Mouse (Mus musculus) limb, embryonic 13.5 days (tissue): ENCODE measurements around the gene Trim47. TPM values are rescaled to one million over a fixed set of nuclear protein-coding genes. Genes with fewer than 3 reads are reported as not detected.

Experiments
- ATAC-seq: fragments of 200-750 bp; cut with Nextera tagmentation; 2 replicates; pipeline ENCODE4 v1.8.0; 2017; ENCODE audit warnings: low read depth, moderate number of reproducible peaks, moderate TSS enrichment; ENCODE audit not compliant: low FRiP score
- H3K27ac ChIP-seq: fragments of 300-500 bp; sonication (generic); 2 replicates; pipeline ENCODE4 v1.5.1; 2015; ENCODE audit warnings: inconsistent platforms, mild to moderate bottlenecking, moderate library complexity
- H3K27me3 ChIP-seq: fragments of 300-500 bp; sonication (generic); 2 replicates; pipeline ENCODE4 v1.6.1; 2015; ENCODE audit warnings: mild to moderate bottlenecking, inconsistent platforms
- H3K36me3 ChIP-seq: fragments of 300-500 bp; sonication (generic); 2 replicates; pipeline ENCODE4 v1.6.1; 2015; ENCODE audit warnings: inconsistent platforms, mild to moderate bottlenecking, moderate library complexity
- H3K4me1 ChIP-seq: fragments of 300-500 bp; sonication (generic); 2 replicates; pipeline ENCODE4 v1.6.1; 2015; ENCODE audit warnings: inconsistent platforms
- H3K4me2 ChIP-seq: fragments of 300-500 bp; sonication (generic); replicated peaks from 2 replicates; pipeline ENCODE4 v1.6.1; 2015; ENCODE audit warnings: inconsistent platforms, mild to moderate bottlenecking, moderate library complexity
- H3K4me3 ChIP-seq: fragments of 300-500 bp; sonication (generic); 2 replicates; pipeline ENCODE4 v1.5.1; 2015; ENCODE audit warnings: moderate library complexity, mild to moderate bottlenecking, inconsistent platforms
- H3K9ac ChIP-seq: fragments of 300-500 bp; sonication (generic); 2 replicates; pipeline ENCODE4 v1.6.1; 2015; ENCODE audit warnings: mild to moderate bottlenecking, inconsistent platforms
- H3K9me3 ChIP-seq: fragments of 300-500 bp; sonication (generic); 2 replicates; pipeline ENCODE4 v1.6.1; 2016; ENCODE audit warnings: inconsistent platforms
- WGBS: fragments of 180-500 bp; shearing (Covaris S2); methylation state at CpG from one replicate; pipeline ENCODE4 v1.1.7; 2015; 5-methylcytosine and 5-hydroxymethylcytosine counted together
- polyA plus RNA-seq: library from polyadenylated mRNA; unstranded; fragments of >200 nt; fragmentation: Nextera tagmentation; extraction: Ambion mirVana; gene quantifications from 2 replicates; pipeline ENCODE4 v1.2.1, GENCODE M21; 2015

Trim47 gene
- 15.7 and 15.9 TPM in 2 replicates for polyA plus RNA-seq

GRCm38 (mm10) chr11:116127156-116127980 is at the start of gene Trim47:
Gene Trim47, minus strand, starts transcription at chr11:116127210.
- peak within 1 kb of the TSS; percentile 59; the same call in 1 of the 2 replicates for H3K9ac ChIP-seq

GRCm38 (mm10) chr11:116176010-116176409 is 49.0 kb upstream of the Trim47 start:
- H3K4me1 ChIP-seq, result no peaks in the 10 kb centered on the region
- peaks cover 94% of the 10 kb centered on the region for H3K36me3 ChIP-seq
- H3K9me3 ChIP-seq, result no peaks in the 10 kb centered on the region
- H3K27ac ChIP-seq, result no peak overlapping the region
- 91% methylated on average over 7 of the region's 7 CpGs for WGBS
- H3K9ac ChIP-seq, result no peak overlapping the region
- no peak overlapping the region for H3K4me3 ChIP-seq
- no peaks in the 10 kb centered on the region for H3K27me3 ChIP-seq
- ATAC-seq, result no peak
- no peak overlapping the region for H3K4me2 ChIP-seq

More at GRCm38 (mm10) chr11:116127156-116127980, at the start of gene Trim47:
- 26% methylated on average over 23 of the region's 23 CpGs for WGBS
- Histone ChIP-seq H3K4me1 (peaks cover 44% of the 10 kb centered on the region), H3K4me2 (peak within 1 kb of the TSS; percentile 55), H3K27me3 (no peaks in the 10 kb centered on the region), H3K9me3 (peaks cover 4% of the 10 kb centered on the region; the same call in 1 of the 2 replicates), H3K4me3 (peak within 1 kb of the TSS; percentile 30), H3K27ac (peak within 1 kb of the TSS; percentile 48; the same call in 1 of the 2 replicates), H3K36me3 (peaks cover 32% of the 10 kb centered on the region)
- ATAC-seq, result peak; percentile 49; the same call in 1 of the 2 replicates

GRCm38 (mm10) chr11:116174775-116175448 is 47.9 kb upstream of the Trim47 start:
- H3K4me3 ChIP-seq, result no peak overlapping the region
- H3K27ac ChIP-seq, result no peak overlapping the region
- no peak for ATAC-seq
- H3K9ac ChIP-seq, result no peak overlapping the region
- H3K9me3 ChIP-seq, result no peaks in the 10 kb centered on the region
- H3K4me1 ChIP-seq, result no peaks in the 10 kb centered on the region
- H3K27me3 ChIP-seq, result no peaks in the 10 kb centered on the region
- 93% methylated on average over 22 of the region's 22 CpGs for WGBS
- no peak overlapping the region for H3K4me2 ChIP-seq
- peaks cover 83% of the 10 kb centered on the region for H3K36me3 ChIP-seq

- H3K27me3 ChIP-seq, result no peaks in the 10 kb centered on the region
- H3K9me3 ChIP-seq, result no peaks in the 10 kb centered on the region
- peaks cover 57% of the 10 kb centered on the region for H3K36me3 ChIP-seq
- no peak for ATAC-seq
- peaks cover 10% of the 10 kb centered on the region for H3K4me1 ChIP-seq
- no peak overlapping the region for H3K4me2 ChIP-seq
- no peak overlapping the region for H3K9ac ChIP-seq
- no peak overlapping the region for H3K27ac ChIP-seq
- 89% methylated on average over 2 of the region's 2 CpGs for WGBS
- H3K4me3 ChIP-seq, result no peak overlapping the region
Observed at GRCm38 (mm10) chr11:116171959-116172358, 44.9 kb upstream of the Trim47 start.

- H3K9ac ChIP-seq, result no peak overlapping the region
- peaks cover 18% of the 10 kb centered on the region for H3K4me1 ChIP-seq
- no peaks in the 10 kb centered on the region for H3K9me3 ChIP-seq
- ATAC-seq, result no peak
- H3K4me3 ChIP-seq, result no peak overlapping the region
- no peak overlapping the region for H3K4me2 ChIP-seq
- no peaks in the 10 kb centered on the region for H3K27me3 ChIP-seq
- H3K27ac ChIP-seq, result no peak overlapping the region
- WGBS, result 82% methylated on average over 5 of the region's 5 CpGs
- H3K36me3 ChIP-seq, result peaks cover 48% of the 10 kb centered on the region
Observed at GRCm38 (mm10) chr11:116170003-116170800, 43.2 kb upstream of the Trim47 start.

- 83% methylated on average over 3 of the region's 3 CpGs for WGBS
- Histone ChIP-seq H3K36me3 (peaks cover 48% of the 10 kb centered on the region), H3K9me3 (no peaks in the 10 kb centered on the region), H3K27me3 (no peaks in the 10 kb centered on the region), H3K9ac (no peak overlapping the region), H3K4me3 (no peak overlapping the region), H3K4me1 (peaks cover 18% of the 10 kb centered on the region), H3K27ac (no peak overlapping the region), H3K4me2 (no peak overlapping the region)
- ATAC-seq, result no peak
Observed at GRCm38 (mm10) chr11:116169214-116169613, 42.2 kb upstream of the Trim47 start.

- Histone ChIP-seq H3K9me3 (no peaks in the 10 kb centered on the region), H3K27ac (peak within 1 kb of the TSS; percentile 77), H3K4me2 (peak within 1 kb of the TSS; percentile 84), H3K4me3 (peak within 1 kb of the TSS; percentile 59), H3K4me1 (peaks cover 18% of the 10 kb centered on the region), H3K27me3 (no peaks in the 10 kb centered on the region), H3K9ac (peak within 1 kb of the TSS; percentile 85), H3K36me3 (peaks cover 44% of the 10 kb centered on the region)
- ATAC-seq, result peak; percentile 97
- WGBS, result under 1% methylated on average over 40 of the region's 40 CpGs
Observed at GRCm38 (mm10) chr11:116167884-116168439, 41.0 kb upstream of the Trim47 start, which contains the start of gene Fbf1. Gene Fbf1, minus strand, starts transcription at chr11:116168166.

GRCm38 (mm10) chr11:116167232-116167631 is 40.2 kb upstream of the Trim47 start:
- ATAC-seq, result no peak
- H3K4me3 ChIP-seq, result peak overlapping the region; percentile 59
- peaks cover 18% of the 10 kb centered on the region for H3K4me1 ChIP-seq
- peak overlapping the region; percentile 84 for H3K4me2 ChIP-seq
- H3K36me3 ChIP-seq, result peaks cover 37% of the 10 kb centered on the region
- 9% methylated on average over 6 of the region's 6 CpGs for whole genome bisulfite sequencing
- peak overlapping the region; percentile 77 for H3K27ac ChIP-seq
- H3K9ac ChIP-seq, result peak overlapping the region; percentile 85
- no peaks in the 10 kb centered on the region for H3K27me3 ChIP-seq
- H3K9me3 ChIP-seq, result no peaks in the 10 kb centered on the region

GRCm38 (mm10) chr11:116163002-116163401 is 36.0 kb upstream of the Trim47 start:
- peaks cover 13% of the 10 kb centered on the region for H3K4me1 ChIP-seq
- no peak overlapping the region for H3K4me3 ChIP-seq
- peaks cover 67% of the 10 kb centered on the region for H3K36me3 ChIP-seq
- H3K27ac ChIP-seq, result no peak overlapping the region
- no peaks in the 10 kb centered on the region for H3K9me3 ChIP-seq
- WGBS, result 44% methylated on average over 9 of the region's 9 CpGs
- no peak overlapping the region for H3K4me2 ChIP-seq
- no peak for ATAC-seq
- no peak overlapping the region for H3K9ac ChIP-seq
- H3K27me3 ChIP-seq, result no peaks in the 10 kb centered on the region

GRCm38 (mm10) chr11:116162146-116162545 is 35.1 kb upstream of the Trim47 start:
- Histone ChIP-seq H3K4me2 (no peak overlapping the region), H3K36me3 (peaks cover 76% of the 10 kb centered on the region), H3K27ac (no peak overlapping the region; the same call in 1 of the 2 replicates), H3K4me3 (no peak overlapping the region), H3K27me3 (no peaks in the 10 kb centered on the region), H3K9me3 (no peaks in the 10 kb centered on the region), H3K9ac (no peak overlapping the region), H3K4me1 (peaks cover 10% of the 10 kb centered on the region)
- 75% methylated on average over 10 of the region's 10 CpGs for WGBS
- ATAC-seq, result no peak

GRCm38 (mm10) chr11:116161312-116161711 is 34.3 kb upstream of the Trim47 start:
- Histone ChIP-seq H3K9me3 (no peaks in the 10 kb centered on the region), H3K9ac (peak overlapping the region; percentile 35; the same call in 1 of the 2 replicates), H3K4me3 (no peak overlapping the region), H3K27me3 (no peaks in the 10 kb centered on the region), H3K36me3 (peaks cover 84% of the 10 kb centered on the region), H3K4me2 (no peak overlapping the region), H3K27ac (no peak overlapping the region), H3K4me1 (peaks cover 2% of the 10 kb centered on the region)
- 65% methylated on average over 12 of the region's 12 CpGs for WGBS
- no peak for ATAC-seq
